Mouse (Mus musculus) midbrain, postnatal 0 days (tissue): ENCODE measurements around the gene Alk. TPM values are rescaled to one million over a fixed set of nuclear protein-coding genes. Genes with fewer than 3 reads are reported as not detected.

ENCODE experiments used
- ATAC-seq: fragments of 200-750 bp; cut with Nextera tagmentation; 2 replicates; pipeline ENCODE4 v1.8.0; 2017; ENCODE audit warnings: moderate number of reproducible peaks, mild to moderate bottlenecking, moderate TSS enrichment, moderate library complexity; ENCODE audit not compliant: low FRiP score
- DNase-seq: peaks from one replicate; pipeline ENCODE4 v3.0.0-alpha.2; 2015; ENCODE audit warnings: low spot score
- H3K27ac ChIP-seq: fragments of 300-500 bp; sonication (generic); 2 replicates; pipeline ENCODE4 v1.5.1; 2014; ENCODE audit warnings: low read depth, mild to moderate bottlenecking, low read length, mixed read lengths
- H3K27me3 ChIP-seq: fragments of 300-500 bp; sonication (generic); 2 replicates; pipeline ENCODE4 v1.6.1; 2014; ENCODE audit warnings: low read length, control low read depth, mixed read lengths; ENCODE audit not compliant: insufficient read depth
- H3K36me3 ChIP-seq: fragments of 300-500 bp; sonication (generic); 2 replicates; pipeline ENCODE4 v1.6.1; 2014; ENCODE audit warnings: low read length, control low read depth, mixed read lengths; ENCODE audit not compliant: insufficient read depth
- H3K4me1 ChIP-seq: fragments of 300-500 bp; sonication (generic); 2 replicates; pipeline ENCODE4 v1.6.1; 2014; ENCODE audit warnings: mild to moderate bottlenecking, control low read depth, antibody characterized with exemption, low read length, mixed read lengths; ENCODE audit not compliant: insufficient read depth
- H3K4me2 ChIP-seq: fragments of 300-500 bp; sonication (generic); 2 replicates; pipeline ENCODE4 v1.6.1; 2014; ENCODE audit warnings: low read depth, mild to moderate bottlenecking, low read length, mixed read lengths; ENCODE audit not compliant: poor library complexity, severe bottlenecking
- H3K4me3 ChIP-seq: fragments of 300-500 bp; sonication (generic); 2 replicates; pipeline ENCODE4 v1.5.1; 2014; ENCODE audit warnings: low read depth, mild to moderate bottlenecking, low read length, moderate library complexity
- H3K9ac ChIP-seq: fragments of 300-500 bp; sonication (generic); replicated peaks from 2 replicates; pipeline ENCODE4 v1.6.1; 2014; ENCODE audit warnings: mild to moderate bottlenecking, low read length, moderate library complexity, mixed read lengths; ENCODE audit not compliant: poor library complexity, severe bottlenecking
- H3K9me3 ChIP-seq: fragments of 300-500 bp; sonication (generic); 2 replicates; pipeline ENCODE4 v1.6.1; 2016; ENCODE audit warnings: low read length, control low read depth
- CTCF ChIP-seq: IDR thresholded peaks from 2 replicates; pipeline ENCODE4 v1.5.1; 2016; ENCODE audit warnings: antibody characterized with exemption, mild to moderate bottlenecking
- WGBS: fragments of 180-500 bp; shearing (Covaris S2); extraction: QIAGEN DNeasy Blood & Tissue Kit; methylation state at CpG from one replicate; pipeline ENCODE4 v1.1.7; 2014; 5-methylcytosine and 5-hydroxymethylcytosine counted together
- polyA plus RNA-seq: library from polyadenylated mRNA; unstranded; fragments of >200 nt; fragmentation: Nextera tagmentation; extraction: Ambion mirVana; gene quantifications from 2 replicates; pipeline ENCODE4 v1.2.1, GENCODE M21; 2015
- total RNA-seq: library from RNA; depleted of rRNA; stranded (reverse); fragments of >200 nt; gene quantifications from 2 replicates; pipeline ENCODE4 v1.2.3, GENCODE M21; 2014

Alk gene
- total and polyA plus RNA-seq, 2 experiments from 2014 or later, result 5.2 to 17.6 TPM

DNA sequence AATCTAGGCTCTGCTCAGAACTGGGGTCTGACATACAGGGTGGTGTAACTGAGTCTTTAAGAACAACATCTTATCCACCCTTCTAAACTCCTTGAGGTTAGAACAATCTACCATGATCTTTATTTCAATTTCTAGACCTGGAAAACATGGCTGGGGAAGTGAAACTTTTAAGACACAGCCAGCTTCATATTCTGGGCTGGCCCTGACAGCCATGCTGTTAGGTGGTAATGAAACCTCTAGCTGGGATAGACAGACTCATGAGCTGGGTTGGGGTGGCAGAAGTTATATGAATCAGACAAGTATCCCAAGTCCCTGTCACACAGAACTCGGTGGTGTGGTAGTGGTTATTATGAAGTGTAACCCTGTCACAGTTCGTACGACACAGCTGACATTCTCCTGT is 541.4 kb downstream of the Alk start:
- Histone ChIP-seq H3K9me3 (no peaks in the 10 kb centered on the region), H3K4me2 (no peak overlapping the region), H3K9ac (no peak overlapping the region), H3K4me3 (no peak overlapping the region), H3K27me3 (no peaks in the 10 kb centered on the region), H3K36me3 (no peaks in the 10 kb centered on the region), H3K4me1 (no peaks in the 10 kb centered on the region), H3K27ac (no peak overlapping the region)
- ATAC-seq, result no peak
- no peak for TF ChIP-seq CTCF
- WGBS, result 83% methylated on average over 3 of the region's 3 CpGs
- DNase-seq, result no peak

DNA sequence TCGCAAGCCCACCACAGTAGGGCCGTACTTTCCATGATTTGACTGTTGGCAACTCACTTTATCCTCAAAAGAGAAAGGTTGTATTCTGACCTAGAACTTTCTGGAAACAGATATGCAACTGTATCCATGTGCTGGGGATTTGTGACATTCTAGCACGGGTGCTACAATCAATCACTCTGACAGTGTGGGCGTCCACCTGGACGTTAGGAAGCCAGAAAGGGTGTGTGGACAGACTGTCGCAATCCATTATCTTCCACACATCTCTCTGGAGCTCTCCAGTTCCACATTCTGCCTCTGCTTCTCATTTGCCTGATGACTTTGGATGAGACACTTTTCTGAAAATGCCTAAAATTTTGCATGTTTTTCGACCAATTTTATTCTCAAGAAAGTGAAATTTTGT is 545.1 kb downstream of the Alk start:
- no peak for DNase-seq
- 91% methylated on average over 7 of the region's 7 CpGs for WGBS
- Histone ChIP-seq H3K9ac (no peak overlapping the region), H3K27ac (no peak overlapping the region), H3K36me3 (no peaks in the 10 kb centered on the region), H3K27me3 (no peaks in the 10 kb centered on the region), H3K4me2 (no peak overlapping the region), H3K4me3 (no peak overlapping the region), H3K4me1 (no peaks in the 10 kb centered on the region), H3K9me3 (no peaks in the 10 kb centered on the region)
- TF ChIP-seq CTCF, result no peak
- ATAC-seq, result no peak

DNA sequence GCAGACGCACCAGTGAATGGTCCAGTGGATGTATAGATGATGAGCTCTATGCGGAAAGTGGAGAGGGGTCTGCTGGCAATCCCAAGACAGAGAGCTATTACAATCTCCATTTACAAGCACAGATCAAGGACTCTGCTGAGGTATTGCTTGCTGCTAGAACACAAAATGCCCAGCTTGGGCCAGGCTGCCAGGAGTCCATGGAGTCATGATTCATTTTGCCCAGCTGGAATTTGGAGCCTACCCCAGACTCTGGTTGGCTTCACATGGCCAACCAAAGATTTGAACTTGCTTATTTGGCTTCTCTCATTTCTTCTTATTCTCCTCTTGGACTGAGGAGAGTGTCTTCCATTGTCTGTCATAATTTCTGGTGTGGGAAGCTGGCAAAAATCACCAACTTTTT is 558.8 kb downstream of the Alk start:
- no peaks in the 10 kb centered on the region for H3K4me1 ChIP-seq
- H3K4me2 ChIP-seq, result no peak overlapping the region
- H3K9ac ChIP-seq, result no peak overlapping the region
- no peak for TF ChIP-seq CTCF
- no peaks in the 10 kb centered on the region for H3K36me3 ChIP-seq
- H3K4me3 ChIP-seq, result no peak overlapping the region
- no peaks in the 10 kb centered on the region for H3K9me3 ChIP-seq
- WGBS, result 80% methylated on average over 2 of the region's 2 CpGs
- H3K27me3 ChIP-seq, result no peaks in the 10 kb centered on the region
- no peak overlapping the region for H3K27ac ChIP-seq
- no peak for ATAC-seq
- no peak for DNase-seq

DNA sequence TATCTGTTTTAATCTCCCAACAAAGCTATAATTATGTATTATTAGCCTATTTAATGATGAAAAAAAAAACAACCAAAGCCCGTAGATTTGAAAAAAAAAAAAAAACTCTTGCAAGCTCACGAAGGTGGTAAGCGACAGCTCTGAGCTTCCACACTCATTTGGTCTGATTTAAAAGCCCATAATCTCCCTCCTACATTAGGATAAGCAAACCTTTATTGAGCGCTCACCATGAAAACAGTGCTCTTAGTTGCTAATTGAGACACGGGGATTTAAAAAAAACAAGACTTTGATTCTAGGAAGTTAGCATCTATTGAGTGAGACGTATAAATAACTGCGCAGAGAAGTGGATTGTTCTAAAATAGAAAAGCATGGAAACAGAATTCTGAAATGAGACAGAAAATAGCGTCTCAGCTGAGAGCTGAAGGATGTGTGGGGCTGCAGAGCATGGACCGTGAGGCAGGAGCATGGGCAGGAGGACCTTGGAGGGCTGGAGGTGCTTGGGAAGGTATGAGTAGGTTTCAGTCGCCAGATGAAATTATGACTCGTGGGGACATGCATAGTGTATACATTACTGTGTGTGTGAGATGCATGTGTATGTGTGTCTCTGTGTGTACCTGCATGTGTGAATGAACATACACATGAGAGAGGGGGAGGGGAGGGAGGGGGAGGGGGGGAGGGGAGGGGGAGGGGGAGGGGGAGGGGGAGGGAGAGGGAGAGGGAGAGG is 560.6 kb downstream of the Alk start:
- Histone ChIP-seq H3K27ac (no peak overlapping the region), H3K27me3 (no peaks in the 10 kb centered on the region), H3K36me3 (no peaks in the 10 kb centered on the region), H3K9ac (no peak overlapping the region), H3K4me3 (no peak overlapping the region), H3K4me2 (no peak overlapping the region), H3K9me3 (no peaks in the 10 kb centered on the region), H3K4me1 (no peaks in the 10 kb centered on the region)
- 37% methylated on average over 11 of the region's 11 CpGs for WGBS
- peak; percentile 35 for DNase-seq
- TF ChIP-seq CTCF, result no peak
- ATAC-seq, result no peak

DNA sequence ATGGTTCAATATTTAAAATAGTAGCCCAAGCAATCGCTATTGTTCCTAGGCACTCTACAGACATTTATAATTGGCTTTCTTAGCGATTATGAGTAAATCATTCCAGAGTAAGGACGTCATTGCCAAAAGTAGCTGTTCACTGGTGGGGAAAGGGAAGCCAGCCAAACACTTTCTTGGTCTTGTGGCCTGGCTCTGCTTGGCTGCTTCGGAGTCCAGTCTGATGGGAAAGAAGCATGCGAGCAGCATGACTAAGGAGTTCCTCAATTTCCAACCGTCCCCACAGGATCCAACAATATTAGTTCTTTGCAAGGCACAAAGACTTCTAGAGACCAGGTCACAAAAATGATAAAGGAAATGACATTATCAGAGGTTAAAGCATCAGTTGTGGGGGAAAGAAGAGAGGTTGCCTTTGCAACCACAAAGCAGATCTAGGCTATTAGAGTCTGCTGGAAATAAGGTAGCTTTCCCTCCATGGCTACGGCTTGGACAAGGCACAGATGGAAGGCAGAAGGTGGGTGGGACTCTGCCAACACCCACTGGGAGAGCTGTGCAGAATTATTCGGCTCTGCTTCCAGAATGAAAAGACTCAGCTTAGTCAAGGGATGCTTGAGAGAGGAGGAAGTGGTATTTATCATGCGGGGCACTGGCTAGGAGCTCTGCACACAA is 561.3 kb downstream of the Alk start:
- no peak overlapping the region for H3K4me2 ChIP-seq
- no peaks in the 10 kb centered on the region for H3K27me3 ChIP-seq
- ATAC-seq (peak; percentile 63), DNase-seq (peak; percentile 89)
- 39% methylated on average over 9 of the region's 9 CpGs for WGBS
- no peak overlapping the region for H3K27ac ChIP-seq
- H3K9ac ChIP-seq, result no peak overlapping the region
- no peak for TF ChIP-seq CTCF
- H3K4me1 ChIP-seq, result no peaks in the 10 kb centered on the region
- no peaks in the 10 kb centered on the region for H3K9me3 ChIP-seq
- H3K36me3 ChIP-seq, result no peaks in the 10 kb centered on the region
- no peak overlapping the region for H3K4me3 ChIP-seq

DNA sequence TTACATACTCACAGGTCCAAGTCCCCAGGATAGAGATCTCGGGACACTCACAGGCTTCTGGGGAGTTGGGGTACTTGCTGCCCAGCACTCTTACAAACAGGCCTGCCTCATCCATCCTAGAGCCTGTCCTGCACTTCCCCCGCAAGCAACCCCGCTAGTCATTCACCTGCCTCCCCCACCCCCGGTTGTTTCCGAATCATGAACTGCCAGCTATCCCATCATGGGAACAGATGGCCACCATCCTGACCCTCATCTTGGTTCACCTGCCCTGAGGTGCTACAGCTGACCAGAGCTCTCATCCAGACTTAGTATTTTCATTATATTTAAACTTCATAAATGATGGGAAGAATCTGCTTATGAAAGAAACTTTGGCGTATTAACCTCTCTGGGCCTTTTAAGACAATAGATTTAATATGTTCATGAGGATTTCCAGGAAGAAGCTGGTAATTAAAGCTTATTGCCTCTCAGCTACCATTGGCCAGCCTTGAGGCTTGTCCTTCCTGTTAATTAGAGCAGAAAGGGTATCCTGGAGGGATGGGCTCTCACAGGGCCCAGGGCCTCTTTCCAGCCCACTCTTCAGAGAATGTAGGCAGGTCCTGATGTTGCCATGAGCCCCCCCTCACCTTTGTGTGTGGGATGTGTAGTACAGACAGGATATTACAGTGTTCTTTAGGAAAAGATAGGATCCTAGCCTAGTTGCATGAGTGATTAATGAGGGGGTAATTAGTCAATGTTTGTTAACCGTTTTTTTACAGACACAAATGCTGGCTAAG is 565.1 kb downstream of the Alk start:
- 80% methylated on average over 7 of the region's 7 CpGs for WGBS
- no peaks in the 10 kb centered on the region for H3K36me3 ChIP-seq
- no peaks in the 10 kb centered on the region for H3K9me3 ChIP-seq
- no peak overlapping the region for H3K27ac ChIP-seq
- H3K9ac ChIP-seq, result no peak overlapping the region
- no peaks in the 10 kb centered on the region for H3K4me1 ChIP-seq
- no peak for ATAC-seq
- peak; percentile 31 for DNase-seq
- no peaks in the 10 kb centered on the region for H3K27me3 ChIP-seq
- H3K4me2 ChIP-seq, result no peak overlapping the region
- TF ChIP-seq CTCF, result no peak
- no peak overlapping the region for H3K4me3 ChIP-seq
